Mouse (Mus musculus) liver, postnatal 0 days (tissue): ENCODE results near the gene Ikzf2. TPM values are rescaled to one million over a fixed set of nuclear protein-coding genes. Genes with fewer than 3 reads are reported as not detected.

Experiments used
- ATAC-seq: fragments of 200-750 bp; cut with Nextera tagmentation; 2 replicates; pipeline ENCODE4 v1.8.0; 2017; ENCODE audit warnings: mild to moderate bottlenecking, moderate library complexity
- DNase-seq: peaks from one replicate; pipeline ENCODE4 v3.0.0-alpha.2; 2016
- H3K27ac ChIP-seq: fragments of 300-500 bp; sonication (generic); 2 replicates; pipeline ENCODE4 v1.5.1; 2014; ENCODE audit warnings: antibody characterized with exemption, moderate library complexity, mild to moderate bottlenecking, low read depth
- H3K27me3 ChIP-seq: fragments of 300-500 bp; sonication (generic); 2 replicates; pipeline ENCODE4 v1.6.1; 2014; ENCODE audit warnings: low read length, control low read depth, mixed read lengths; ENCODE audit not compliant: insufficient read depth
- H3K36me3 ChIP-seq: fragments of 300-500 bp; sonication (generic); replicated peaks from 2 replicates; pipeline ENCODE4 v1.6.1; 2014; ENCODE audit warnings: mild to moderate bottlenecking, control low read depth, low read length, moderate library complexity, mixed read lengths; ENCODE audit not compliant: insufficient read depth
- H3K4me1 ChIP-seq: fragments of 300-500 bp; sonication (generic); 2 replicates; pipeline ENCODE4 v1.6.1; 2014; ENCODE audit warnings: antibody characterized with exemption, mild to moderate bottlenecking, control low read depth; ENCODE audit not compliant: insufficient read depth
- H3K4me2 ChIP-seq: fragments of 300-500 bp; sonication (generic); 2 replicates; pipeline ENCODE4 v1.6.1; 2014; ENCODE audit warnings: low read depth, mild to moderate bottlenecking, low read length, moderate library complexity, mixed read lengths
- H3K4me3 ChIP-seq: fragments of 300-500 bp; sonication (generic); 2 replicates; pipeline ENCODE4 v1.5.1; 2014; ENCODE audit warnings: low read depth, low read length
- H3K9ac ChIP-seq: fragments of 300-500 bp; sonication (generic); replicated peaks from 2 replicates; pipeline ENCODE4 v1.6.1; 2014; ENCODE audit warnings: mild to moderate bottlenecking, moderate library complexity
- H3K9me3 ChIP-seq: fragments of 300-500 bp; sonication (generic); 2 replicates; pipeline ENCODE4 v1.6.1; 2016; ENCODE audit warnings: mild to moderate bottlenecking, control low read depth, low read length, mixed read lengths
- CTCF ChIP-seq: sonication (generic); IDR thresholded peaks from 2 replicates; pipeline ENCODE4 v1.5.1; 2016; ENCODE audit warnings: antibody characterized with exemption, low read depth
- EP300 ChIP-seq: IDR thresholded peaks from 2 replicates; pipeline ENCODE4 v1.6.1; 2016; ENCODE audit warnings: antibody characterized with exemption, low read depth, mild to moderate bottlenecking
- WGBS: fragments of 180-500 bp; shearing (Covaris S2); extraction: QIAGEN DNeasy Blood & Tissue Kit; methylation state at CpG from one replicate; pipeline ENCODE4 v1.1.7; 2014; ENCODE audit not compliant: insufficient replicate concordance; 5-methylcytosine and 5-hydroxymethylcytosine counted together
- polyA plus RNA-seq: library from polyadenylated mRNA; unstranded; fragments of >200 nt; fragmentation: Nextera tagmentation; extraction: Ambion mirVana; gene quantifications from 2 replicates; pipeline ENCODE4 v1.2.1, GENCODE M21; 2015

Ikzf2 gene
- polyA plus RNA-seq, 1 experiment from 2014 or later: 0.33 TPM

GRCm38 (mm10) chr1:69680501-69680900 is 6.5 kb downstream of the Ikzf2 start:
- Histone ChIP-seq H3K4me3 (no peak overlapping the region), H3K27me3 (no peaks in the 10 kb centered on the region), H3K9me3 (no peaks in the 10 kb centered on the region), H3K4me1 (peaks cover 7% of the 10 kb centered on the region; the same call in 1 of the 2 replicates), H3K9ac (no peak overlapping the region), H3K27ac (no peak overlapping the region), H3K4me2 (no peak overlapping the region), H3K36me3 (no peaks in the 10 kb centered on the region)
- WGBS: 59% methylated on average over 4 of the region's 4 CpGs
- no peak for DNase-seq
- no peak for ATAC-seq
- TF ChIP-seq CTCF: no peak
- no peak for TF ChIP-seq EP300

GRCm38 (mm10) chr1:69669897-69670404 is 17.1 kb downstream of the Ikzf2 start:
- no peak for TF ChIP-seq EP300
- no peak for TF ChIP-seq CTCF
- H3K4me2 ChIP-seq: no peak overlapping the region
- no peak for DNase-seq
- H3K4me3 ChIP-seq: no peak overlapping the region
- H3K36me3 ChIP-seq: no peaks in the 10 kb centered on the region
- H3K27me3 ChIP-seq: no peaks in the 10 kb centered on the region
- no peak overlapping the region for H3K27ac ChIP-seq
- no peak overlapping the region for H3K9ac ChIP-seq
- ATAC-seq: no peak
- H3K9me3 ChIP-seq: no peaks in the 10 kb centered on the region
- H3K4me1 ChIP-seq: no peaks in the 10 kb centered on the region
- 85% methylated on average over 10 of the region's 10 CpGs for WGBS

DNA sequence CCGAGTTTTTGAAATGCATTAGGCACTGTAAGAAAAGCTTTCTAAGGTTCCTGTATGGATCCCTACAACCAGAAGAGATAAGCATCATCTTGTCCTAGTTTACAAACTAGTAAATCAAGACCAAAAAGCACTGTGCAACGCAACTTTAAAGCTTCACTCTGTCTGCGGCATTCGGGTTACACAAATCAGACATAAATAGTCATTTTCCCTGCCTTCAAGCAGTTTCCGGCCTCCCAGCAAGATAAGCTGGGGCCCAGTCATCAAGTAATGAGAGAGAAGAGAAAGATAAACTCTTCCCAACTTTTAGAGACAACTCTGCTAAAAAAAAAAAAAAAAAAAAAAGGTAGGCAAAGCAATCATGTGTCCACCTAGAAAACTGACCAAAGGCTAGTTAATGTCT is 19.6 kb downstream of the Ikzf2 start:
- Histone ChIP-seq H3K4me1 (no peaks in the 10 kb centered on the region), H3K36me3 (no peaks in the 10 kb centered on the region), H3K27ac (no peak overlapping the region), H3K27me3 (no peaks in the 10 kb centered on the region), H3K9me3 (no peaks in the 10 kb centered on the region), H3K9ac (no peak overlapping the region), H3K4me3 (no peak overlapping the region), H3K4me2 (no peak overlapping the region)
- no peak for DNase-seq
- WGBS: 37% methylated on average over 5 of the region's 5 CpGs
- TF ChIP-seq CTCF: no peak
- no peak for TF ChIP-seq EP300
- ATAC-seq: no peak

DNA sequence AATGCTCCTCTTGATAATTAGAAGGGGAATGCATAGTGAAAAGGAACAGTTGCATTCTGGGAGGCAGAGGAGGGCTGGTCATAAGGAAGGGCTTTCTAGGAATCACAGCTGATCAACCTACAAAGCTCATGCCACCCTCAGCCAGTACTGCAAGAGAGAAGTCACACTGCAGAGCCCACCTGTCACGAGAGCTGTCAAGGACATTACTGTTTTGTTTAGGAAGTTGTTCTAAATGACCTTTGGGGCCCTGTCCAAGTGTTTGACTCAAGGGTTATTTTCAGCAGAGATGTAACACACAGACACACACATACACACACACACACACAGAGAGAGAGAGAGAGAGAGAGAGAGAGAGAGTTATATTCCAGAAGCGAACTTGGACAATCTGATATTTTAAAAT is 27.3 kb downstream of the Ikzf2 start:
- Histone ChIP-seq H3K9ac (no peak overlapping the region), H3K36me3 (no peaks in the 10 kb centered on the region), H3K9me3 (no peaks in the 10 kb centered on the region), H3K27ac (no peak overlapping the region), H3K4me1 (no peaks in the 10 kb centered on the region; the same call in 1 of the 2 replicates), H3K4me2 (no peak overlapping the region), H3K27me3 (no peaks in the 10 kb centered on the region), H3K4me3 (no peak overlapping the region)
- no peak for TF ChIP-seq CTCF
- no peak for TF ChIP-seq EP300
- no peak for DNase-seq
- ATAC-seq: no peak
- WGBS: 46% methylated on average over 2 of the region's 2 CpGs

GRCm38 (mm10) chr1:69658051-69658450 is 29.0 kb downstream of the Ikzf2 start:
- no peak overlapping the region for H3K4me2 ChIP-seq
- H3K9me3 ChIP-seq: no peaks in the 10 kb centered on the region
- no peak overlapping the region for H3K4me3 ChIP-seq
- H3K27ac ChIP-seq: no peak overlapping the region
- no peaks in the 10 kb centered on the region for H3K27me3 ChIP-seq
- no peaks in the 10 kb centered on the region for H3K36me3 ChIP-seq
- ATAC-seq (no peak), DNase-seq (no peak)
- WGBS: 55% methylated on average over 6 of the region's 6 CpGs
- no peak overlapping the region for H3K9ac ChIP-seq
- TF ChIP-seq CTCF (no peak), EP300 (no peak)
- no peaks in the 10 kb centered on the region; the same call in 1 of the 2 replicates for H3K4me1 ChIP-seq

DNA sequence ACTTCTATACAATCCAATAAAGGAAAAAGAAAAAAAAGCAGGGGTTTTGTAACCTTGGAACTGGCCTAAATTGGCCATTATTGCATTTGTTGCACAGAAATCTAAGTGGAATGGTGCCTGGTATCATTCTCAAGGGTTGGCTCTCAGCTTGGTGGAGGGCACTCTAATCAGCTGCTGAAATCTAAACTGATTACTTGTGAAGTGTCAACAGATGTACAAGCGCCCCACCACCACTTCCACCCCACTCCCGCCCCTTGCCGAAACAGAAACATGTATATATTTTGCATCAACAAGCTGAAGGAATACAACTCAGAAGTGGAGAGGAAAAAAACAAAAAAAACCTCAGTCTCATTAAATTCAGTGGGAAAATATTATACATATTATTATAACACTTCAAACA is 29.6 kb downstream of the Ikzf2 start:
- ATAC-seq (no peak), DNase-seq (no peak)
- H3K9ac ChIP-seq: no peak overlapping the region
- no peaks in the 10 kb centered on the region; the same call in 1 of the 2 replicates for H3K4me1 ChIP-seq
- H3K4me2 ChIP-seq: peak overlapping the region; percentile 57; the same call in 1 of the 2 replicates
- no peaks in the 10 kb centered on the region for H3K36me3 ChIP-seq
- TF ChIP-seq CTCF: no peak
- TF ChIP-seq EP300: no peak
- no peaks in the 10 kb centered on the region for H3K9me3 ChIP-seq
- no peak overlapping the region for H3K27ac ChIP-seq
- no peaks in the 10 kb centered on the region for H3K27me3 ChIP-seq
- 55% methylated on average over 3 of the region's 3 CpGs for WGBS
- H3K4me3 ChIP-seq: no peak overlapping the region

DNA sequence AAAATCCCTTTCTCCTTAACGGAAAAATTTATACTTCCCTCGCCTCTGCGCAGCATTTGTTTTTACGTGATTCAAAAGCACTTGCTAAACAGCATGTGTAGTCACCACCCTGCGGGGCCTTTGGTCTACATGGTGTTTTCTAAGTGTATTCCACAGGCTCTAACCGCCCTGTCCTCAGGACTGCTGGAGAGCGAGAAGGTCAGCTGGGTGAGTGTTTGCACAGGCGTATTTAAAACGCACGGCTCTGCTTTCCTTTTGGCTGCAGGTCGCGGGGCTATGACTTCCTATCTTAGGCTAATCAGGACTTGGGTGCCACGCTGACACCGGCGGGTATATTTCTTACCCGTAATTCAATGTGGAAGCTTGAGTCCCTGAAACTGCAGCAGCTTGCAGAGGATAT is 30.1 kb downstream of the Ikzf2 start:
- no peaks in the 10 kb centered on the region; the same call in 1 of the 2 replicates for H3K4me1 ChIP-seq
- no peaks in the 10 kb centered on the region for H3K27me3 ChIP-seq
- H3K36me3 ChIP-seq: no peaks in the 10 kb centered on the region
- no peak for ATAC-seq
- 22% methylated on average over 16 of the region's 16 CpGs for WGBS
- no peak for DNase-seq
- no peak overlapping the region for H3K27ac ChIP-seq
- no peak overlapping the region for H3K9ac ChIP-seq
- H3K9me3 ChIP-seq: no peaks in the 10 kb centered on the region
- peak overlapping the region; percentile 57 for H3K4me2 ChIP-seq
- TF ChIP-seq CTCF: no peak
- H3K4me3 ChIP-seq: no peak overlapping the region
